Mouse (Mus musculus) myocyte (in vitro differentiated cells): ENCODE measurements around the gene Slc13a4.

ENCODE experiments used
- MAX ChIP-seq: IDR thresholded peaks from one replicate; pipeline ENCODE4 v1.6.1; 2011; ENCODE audit warnings: low read depth, mild to moderate bottlenecking, control low read depth
- POLR2A ChIP-seq: IDR thresholded peaks from one replicate; pipeline ENCODE4 v1.6.1; 2011; ENCODE audit warnings: low read depth, mild to moderate bottlenecking, control low read depth, moderate library complexity; ENCODE audit not compliant: insufficient read length
- USF1 ChIP-seq: IDR thresholded peaks from one replicate; pipeline ENCODE4 v1.6.1; 2011; ENCODE audit warnings: low read depth, mild to moderate bottlenecking, control low read depth, moderate library complexity

DNA sequence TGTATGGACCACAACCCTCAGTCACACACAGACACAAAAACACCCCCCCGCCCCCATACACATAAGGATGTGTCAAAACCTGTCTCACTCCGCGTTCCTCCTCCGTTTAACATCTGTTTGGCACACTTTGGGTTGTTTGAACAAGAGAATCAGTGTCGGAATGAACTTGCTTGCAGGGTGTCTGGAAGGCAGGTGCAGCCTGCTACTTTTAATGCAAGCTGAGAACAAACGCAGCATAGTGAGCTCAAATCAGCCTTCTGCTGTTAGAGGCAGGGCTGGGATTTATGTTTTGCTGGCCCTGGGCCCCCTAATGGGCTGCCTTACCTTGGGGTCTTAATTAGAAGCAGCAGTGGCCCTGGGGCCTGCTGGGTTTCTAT lies 46.7 kb upstream of the Slc13a4 start:
- TF ChIP-seq POLR2A = no peak
- TF ChIP-seq MAX = no peak
- TF ChIP-seq USF1 = no peak
